Mouse (Mus musculus) leukemia stem cell, adult 10-12 weeks (primary cell): ENCODE results near the gene Rchy1. TPM values are rescaled to one million over a fixed set of nuclear protein-coding genes. Genes with fewer than 3 reads are reported as not detected.

ENCODE experiments used
- polyA plus RNA-seq: library from polyadenylated mRNA; stranded (reverse); fragments of >175 nt; gene quantifications from 2 replicates; pipeline ENCODE4 v1.2.3, GENCODE M21; 2012; ENCODE audit warnings: low replicate concordance

Gene Rchy1
- polyA plus RNA-seq, result 7.1 and 9.1 TPM in 2 replicates

DNA sequence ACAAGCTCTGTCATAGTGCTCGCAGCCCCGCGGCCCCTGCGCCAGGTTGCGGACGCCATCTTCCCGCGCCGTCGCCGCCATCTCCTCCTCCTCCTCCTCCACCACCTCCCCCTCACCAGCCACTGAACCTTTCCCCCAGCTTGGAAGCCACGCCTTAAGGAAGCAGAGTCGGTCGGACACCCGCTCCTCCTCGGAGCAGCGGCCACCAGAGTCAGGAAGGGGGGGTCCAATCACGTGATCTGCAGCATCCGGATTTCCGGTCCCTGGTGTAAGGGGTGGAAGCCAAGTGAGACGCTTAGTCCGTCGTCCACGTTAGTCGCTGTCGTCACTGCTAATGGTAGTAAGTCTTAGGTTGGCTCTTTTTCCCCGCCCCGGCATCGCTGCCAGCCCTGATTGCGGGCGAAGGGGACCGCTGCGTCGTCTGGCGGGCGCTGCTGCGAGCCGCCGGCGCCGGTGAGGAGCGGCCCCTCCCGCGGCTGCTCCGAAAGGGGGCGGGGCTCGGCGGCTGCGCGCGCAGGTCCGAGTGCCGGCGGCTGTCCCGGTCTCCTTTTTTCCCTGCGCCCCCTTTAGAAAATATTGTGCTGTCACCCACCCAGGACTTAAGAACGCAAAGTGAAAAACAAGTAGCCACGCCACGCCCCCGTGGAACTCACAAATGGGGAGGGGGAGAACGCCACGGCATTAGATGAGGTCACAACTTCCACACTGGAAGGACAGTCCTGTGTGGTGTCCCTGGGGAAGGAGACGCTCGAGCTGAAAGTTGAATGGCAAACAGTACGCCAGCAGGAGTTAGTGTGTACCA is at the start of gene Rchy1:
Gene Rchy1, minus strand, starts transcription at position 430 of the 802 bp plus-strand sequence.

DNA sequence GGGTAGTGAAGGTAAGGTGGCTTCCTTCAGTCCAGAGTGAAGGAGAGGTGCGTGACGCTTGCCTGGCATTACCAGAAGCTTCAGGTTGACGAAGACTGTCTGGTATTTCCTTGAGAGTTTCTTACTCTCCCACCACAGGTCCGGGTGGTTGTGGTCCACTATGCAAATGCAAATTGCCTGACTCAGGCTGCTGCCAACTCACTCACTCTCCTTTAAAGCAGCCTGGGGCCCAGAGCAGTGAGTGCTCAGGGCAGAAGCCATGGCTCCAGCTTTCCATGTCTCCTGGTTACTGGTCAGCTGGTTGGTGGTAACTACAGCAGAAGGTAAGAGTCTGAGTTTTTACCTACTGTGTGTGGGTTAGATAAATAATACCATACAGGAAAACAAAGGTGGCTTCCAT is 24.4 kb upstream of the Rchy1 start, which contains the start of gene Odaph:
Gene Odaph, plus strand, starts transcription at position 240 of the 400 bp plus-strand sequence.

Other genes starting within 250 kb of the Rchy1 start
- 0.51 TPM in 1 of 2 replicates, not detected in the other for gene Odaph, start 24.4 kb upstream of the Rchy1 start, polyA plus RNA-seq
- 0.08 and 0.39 TPM in 2 replicates for gene Cdkl2, start 80.8 kb upstream of the Rchy1 start, polyA plus RNA-seq
- gene G3bp2, start 120.7 kb upstream of the Rchy1 start, polyA plus RNA-seq, result 7.1 and 15.0 TPM in 2 replicates
- 3.6 and 111 TPM in 2 replicates for gene Uso1, start 174.9 kb upstream of the Rchy1 start, polyA plus RNA-seq